Mouse (Mus musculus): ENCODE measurements around the gene Zswim1.

- no peak for TF ChIP-seq NRF1 (IDR thresholded peaks at IDR 0.05; ENCODE audit: insufficient read depth, low read depth, low read length, poor library complexity, severe bottlenecking)
- TF ChIP-seq ZNF384 (IDR thresholded peaks at IDR 0.05; ENCODE audit: low read depth, low read length), result no peak
- no peak for TF ChIP-seq POLR2A (IDR thresholded peaks at IDR 0.05; ENCODE audit: control insufficient read depth in 1 of 2, insufficient read depth in 1 of 2, low read depth in 1 of 2, low read length in 2 of 2, poor library complexity in 1 of 2)
- TF ChIP-seq POLR2AphosphoS2 (IDR thresholded peaks at IDR 0.05; ENCODE audit: low read length), result no peak
- TF ChIP-seq MXI1 (IDR thresholded peaks at IDR 0.05; ENCODE audit: low read depth, low read length), result no peak
- TF ChIP-seq EP300 (IDR thresholded peaks at IDR 0.05; ENCODE audit: low read depth in 1 of 2, low read length in 2 of 2), result no peak
- TF ChIP-seq CTCF (IDR thresholded peaks at IDR 0.05 in 2 of 3, conservative IDR thresholded peaks at IDR 0.05 in 1 of 3; ENCODE audit: control insufficient read depth in 1 of 3, insufficient read depth in 1 of 3, low read depth in 2 of 3, low read length in 3 of 3, poor library complexity in 1 of 3, severe bottlenecking in 1 of 3), result no peak
- TF ChIP-seq HCFC1 (IDR thresholded peaks at IDR 0.05; ENCODE audit: low read depth, low read length), result no peak
- no peak for TF ChIP-seq POLR2AphosphoS5 (IDR thresholded peaks at IDR 0.05; ENCODE audit: borderline replicate concordance, low read depth, low read length)
- TF ChIP-seq BHLHE40 (IDR thresholded peaks at IDR 0.05; ENCODE audit: borderline replicate concordance, low read depth, low read length), result no peak
- no peak for TF ChIP-seq CHD1 (IDR thresholded peaks at IDR 0.05; ENCODE audit: low read depth, low read length)
- TF ChIP-seq UBTF (IDR thresholded peaks at IDR 0.05; ENCODE audit: borderline replicate concordance, insufficient read depth, low read depth, low read length), result no peak
- no peak for TF ChIP-seq USF1 (IDR thresholded peaks at IDR 0.05; ENCODE audit: low read depth, low read length)
- no peak for TF ChIP-seq CHD2 (IDR thresholded peaks at IDR 0.05; ENCODE audit: low read length)
These were observed 44.5 kb upstream of the Zswim1 start for GRCm38 (mm10) chr2:164778015-164778287.
